Mouse (Mus musculus) testis, adult 2 months (tissue): ENCODE results near the gene Cyth1.

ENCODE experiments used
- CTCF ChIP-seq: fragments of 200-500 bp; IDR thresholded peaks from 2 replicates; pipeline ENCODE4 v1.5.1; 2012; ENCODE audit warnings: low read depth, mild to moderate bottlenecking, inconsistent platforms, low read length, moderate library complexity; ENCODE audit not compliant: control insufficient read depth, insufficient read depth, insufficient replicate concordance
- POLR2A ChIP-seq: fragments of 200-500 bp; IDR thresholded peaks from 2 replicates; pipeline ENCODE4 v1.6.1; 2012; ENCODE audit warnings: low read depth, mild to moderate bottlenecking, inconsistent platforms, low read length, moderate library complexity; ENCODE audit not compliant: control insufficient read depth

GRCm38 (mm10) chr11:118113516-118114205, 134.7 kb downstream of the Cyth1 start:
- TF ChIP-seq POLR2A (no peak), CTCF (no peak)
